Mouse (Mus musculus) ES-Bruce4 (cell line): ENCODE results near the gene Cfi. TPM values are rescaled to one million over a fixed set of nuclear protein-coding genes. Genes with fewer than 3 reads are reported as not detected.
A peak's percentile ranks its signal among the peaks of the same experiment; 100 is the strongest.

Experiments
- H3K27ac ChIP-seq: 2 replicates; pipeline ENCODE4 v1.5.1; 2012; ENCODE audit warnings: low read length, inconsistent platforms; ENCODE audit not compliant: insufficient read depth
- H3K27me3 ChIP-seq: 2 replicates; pipeline ENCODE4 v1.6.1; 2012; ENCODE audit warnings: mild to moderate bottlenecking, low read length, inconsistent platforms; ENCODE audit not compliant: control insufficient read depth, poor library complexity, insufficient read depth, severe bottlenecking
- H3K36me3 ChIP-seq: 2 replicates; pipeline ENCODE4 v1.6.1; 2012; ENCODE audit warnings: inconsistent platforms, mild to moderate bottlenecking, low read length, moderate library complexity; ENCODE audit not compliant: control insufficient read depth, poor library complexity, insufficient read depth, severe bottlenecking
- H3K4me1 ChIP-seq: one replicate; pipeline ENCODE4 v1.8.1; 2011; ENCODE audit warnings: low read length; ENCODE audit not compliant: control insufficient read depth, insufficient read depth
- H3K4me3 ChIP-seq: 2 replicates; pipeline ENCODE4 v1.5.1; 2011; ENCODE audit warnings: low read depth, mild to moderate bottlenecking, low read length
- H3K9ac ChIP-seq: 2 replicates; pipeline ENCODE4 v1.6.1; 2012; ENCODE audit warnings: low read depth, mild to moderate bottlenecking, inconsistent platforms; ENCODE audit not compliant: poor library complexity, severe bottlenecking
- H3K9me3 ChIP-seq: replicated peaks from 2 replicates; pipeline ENCODE4 v1.6.1; 2012; ENCODE audit warnings: mild to moderate bottlenecking, low read length, inconsistent platforms; ENCODE audit not compliant: control insufficient read depth, poor library complexity, insufficient read depth, severe bottlenecking
- CTCF ChIP-seq: IDR thresholded peaks from one replicate; pipeline ENCODE4 v1.8.1; 2011; ENCODE audit warnings: low read depth, low read length
- EP300 ChIP-seq: IDR thresholded peaks from 2 replicates; pipeline ENCODE4 v1.6.1; 2011; ENCODE audit warnings: low read depth, low read length; ENCODE audit not compliant: insufficient read depth
- POLR2A ChIP-seq: IDR thresholded peaks from one replicate; pipeline ENCODE4 v1.8.1; 2011; ENCODE audit warnings: low read length; ENCODE audit not compliant: insufficient read depth
- polyA plus RNA-seq: library from polyadenylated mRNA; stranded (reverse); fragments of >200 nt; gene quantifications from 2 replicates; pipeline ENCODE4 v1.2.4, GENCODE M21; 2011; ENCODE audit warnings: low read depth; ENCODE audit not compliant: missing spikeins, insufficient read depth, insufficient read length

Cfi gene
- polyA plus RNA-seq, 1 experiment: not detected

DNA sequence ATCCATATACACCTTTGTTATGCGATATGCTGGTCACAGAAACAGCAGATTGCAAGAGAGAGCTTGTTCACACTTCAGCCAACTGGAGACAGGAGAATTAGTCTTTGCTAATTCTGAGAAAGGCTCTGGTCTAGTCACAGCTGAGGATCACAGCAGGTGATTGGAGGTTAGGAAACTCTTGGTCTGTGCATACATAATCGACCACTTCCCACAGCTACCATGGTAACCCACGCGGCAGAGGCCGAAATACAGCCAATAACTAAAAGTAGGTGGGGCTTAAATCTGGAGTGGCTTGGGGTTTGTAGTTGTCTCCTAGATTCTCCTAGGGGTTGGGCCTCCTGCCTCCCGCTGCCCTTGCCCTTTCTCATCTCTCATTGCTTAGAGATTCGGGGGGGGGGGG is 2.3 kb downstream of the Cfi start:
- Histone ChIP-seq H3K4me3 (no peak overlapping the region), H3K9me3 (no peaks in the 10 kb centered on the region), H3K27ac (no peak overlapping the region), H3K36me3 (no peaks in the 10 kb centered on the region), H3K27me3 (no peaks in the 10 kb centered on the region), H3K9ac (no peak overlapping the region), H3K4me1 (no peaks in the 10 kb centered on the region)
- TF ChIP-seq CTCF: no peak
- no peak for TF ChIP-seq POLR2A
- no peak for TF ChIP-seq EP300

DNA sequence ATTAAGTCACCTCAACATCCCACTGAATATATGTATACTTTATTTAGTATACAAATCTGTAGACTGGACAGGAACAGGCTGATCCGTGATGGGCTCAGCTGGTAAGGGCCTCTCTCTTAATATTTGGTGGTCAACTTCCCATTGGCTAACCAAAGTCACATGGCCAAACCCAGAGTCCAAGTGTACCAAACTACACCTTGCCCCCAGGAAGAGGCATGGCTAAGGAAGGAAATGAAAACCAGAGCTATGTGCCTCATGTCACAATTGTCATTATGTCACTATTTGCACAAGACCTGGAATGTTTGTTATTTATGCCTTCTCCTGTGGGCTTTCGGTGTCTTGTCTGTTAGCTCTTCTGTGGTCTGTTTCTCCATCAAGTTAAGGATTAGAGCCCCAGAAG is 10.2 kb downstream of the Cfi start:
- no peak for TF ChIP-seq EP300
- TF ChIP-seq POLR2A: no peak
- TF ChIP-seq CTCF: no peak
- Histone ChIP-seq H3K36me3 (no peaks in the 10 kb centered on the region), H3K27ac (no peak overlapping the region), H3K9ac (no peak overlapping the region), H3K9me3 (no peaks in the 10 kb centered on the region), H3K4me3 (no peak overlapping the region), H3K4me1 (no peaks in the 10 kb centered on the region), H3K27me3 (no peaks in the 10 kb centered on the region)

DNA sequence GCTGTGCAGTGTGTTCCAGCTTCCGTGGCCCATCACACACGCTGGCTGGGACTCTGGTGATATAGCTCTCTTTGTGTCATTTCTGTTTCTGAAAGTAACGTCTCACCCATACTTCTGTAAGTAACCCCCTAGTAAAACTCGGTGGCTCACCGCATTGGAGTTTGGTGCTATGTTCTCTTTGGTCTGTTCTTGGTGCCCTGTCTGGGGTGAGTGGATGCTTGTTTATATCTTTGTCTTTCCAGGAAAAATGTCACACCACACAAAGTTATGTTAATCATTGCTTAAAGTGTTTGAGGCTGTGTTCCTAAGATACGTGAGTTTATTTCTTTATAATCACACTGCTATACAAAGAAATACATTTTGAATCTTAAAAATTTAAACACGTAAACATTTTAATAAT is 11.2 kb downstream of the Cfi start:
- H3K36me3 ChIP-seq: no peaks in the 10 kb centered on the region
- no peak overlapping the region for H3K9ac ChIP-seq
- H3K4me1 ChIP-seq: no peaks in the 10 kb centered on the region
- no peak overlapping the region for H3K4me3 ChIP-seq
- H3K27ac ChIP-seq: no peak overlapping the region
- TF ChIP-seq POLR2A (no peak), CTCF (no peak), EP300 (no peak)
- no peaks in the 10 kb centered on the region for H3K9me3 ChIP-seq
- no peaks in the 10 kb centered on the region for H3K27me3 ChIP-seq

DNA sequence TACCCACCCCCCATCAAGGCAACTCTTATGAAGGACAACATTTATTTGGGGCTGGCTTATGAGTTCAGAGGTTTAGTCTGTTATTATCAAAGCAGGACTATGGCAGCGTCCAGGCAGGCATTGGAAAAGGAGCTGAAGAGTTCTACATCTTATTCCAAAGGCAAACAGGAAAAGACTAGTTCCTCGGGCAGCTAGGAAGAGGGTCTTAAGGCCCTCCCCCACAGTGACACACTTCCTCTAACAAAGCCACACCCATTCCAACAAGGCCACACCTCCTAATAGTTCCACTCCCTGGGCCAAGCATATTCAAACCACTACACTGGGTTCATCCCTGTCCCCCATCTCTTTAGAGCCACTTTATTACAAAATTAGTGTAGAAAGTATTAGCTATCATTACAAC is 26.9 kb downstream of the Cfi start:
- no peak overlapping the region for H3K27ac ChIP-seq

DNA sequence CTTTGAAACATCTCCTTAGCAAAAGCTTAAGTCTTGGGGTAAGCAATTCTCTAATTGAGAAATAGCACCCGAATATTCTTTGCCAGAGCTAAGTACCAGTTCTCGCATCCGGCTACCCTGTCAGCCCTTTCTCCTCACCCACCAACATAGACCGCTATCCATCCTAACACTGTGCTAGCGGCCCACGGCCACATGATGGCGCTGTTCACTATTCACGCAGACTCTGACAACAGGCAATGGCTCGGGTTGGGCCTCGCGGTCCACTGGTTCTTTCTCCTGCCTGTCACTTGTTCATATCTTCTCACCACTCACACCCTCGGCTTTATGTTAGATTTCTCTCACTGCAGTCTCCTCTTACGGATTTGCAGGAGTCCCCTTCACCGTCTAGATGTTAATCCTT is 28.0 kb downstream of the Cfi start:
- Histone ChIP-seq H3K27me3 (no peaks in the 10 kb centered on the region), H3K9ac (no peak overlapping the region), H3K36me3 (no peaks in the 10 kb centered on the region), H3K27ac (no peak overlapping the region), H3K4me3 (no peak overlapping the region), H3K9me3 (no peaks in the 10 kb centered on the region), H3K4me1 (no peaks in the 10 kb centered on the region)
- TF ChIP-seq CTCF (peak; percentile 98), EP300 (no peak), POLR2A (no peak)

More for the DNA sequence above, 26.9 kb downstream of the Cfi start:
- Histone ChIP-seq H3K4me1 (no peaks in the 10 kb centered on the region), H3K9ac (no peak overlapping the region), H3K27me3 (no peaks in the 10 kb centered on the region), H3K9me3 (no peaks in the 10 kb centered on the region), H3K4me3 (no peak overlapping the region), H3K36me3 (no peaks in the 10 kb centered on the region)
- no peak for TF ChIP-seq CTCF

DNA sequence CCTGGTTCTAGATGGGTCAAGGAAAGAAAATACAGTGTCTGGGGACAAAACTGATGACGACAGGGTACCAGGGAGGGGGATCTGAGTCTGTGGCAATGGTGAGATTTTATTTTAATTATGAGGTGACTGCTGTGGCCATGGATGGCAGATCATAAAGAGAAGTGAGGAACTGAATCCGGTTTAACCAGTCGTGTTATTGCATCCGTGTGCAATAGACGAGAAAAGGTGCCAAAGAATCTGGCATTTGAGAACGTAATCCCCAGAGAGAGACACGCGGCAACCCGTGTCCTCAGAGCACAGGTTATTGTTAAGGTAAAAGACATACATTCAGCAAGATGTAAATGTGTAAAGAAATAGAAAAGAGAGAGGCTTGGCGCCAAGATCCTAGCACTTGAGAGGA is 41.6 kb downstream of the Cfi start:
- no peaks in the 10 kb centered on the region for H3K27me3 ChIP-seq
- TF ChIP-seq POLR2A (no peak), CTCF (no peak), EP300 (no peak)
- H3K9ac ChIP-seq: no peak overlapping the region
- H3K9me3 ChIP-seq: 0 out of 2 replicates have a peak, but pooled peaks cover 2% of the 10 kb centered on the region
- H3K36me3 ChIP-seq: no peaks in the 10 kb centered on the region
- no peak overlapping the region for H3K4me3 ChIP-seq
- H3K27ac ChIP-seq: no peak overlapping the region
- H3K4me1 ChIP-seq: no peaks in the 10 kb centered on the region

DNA sequence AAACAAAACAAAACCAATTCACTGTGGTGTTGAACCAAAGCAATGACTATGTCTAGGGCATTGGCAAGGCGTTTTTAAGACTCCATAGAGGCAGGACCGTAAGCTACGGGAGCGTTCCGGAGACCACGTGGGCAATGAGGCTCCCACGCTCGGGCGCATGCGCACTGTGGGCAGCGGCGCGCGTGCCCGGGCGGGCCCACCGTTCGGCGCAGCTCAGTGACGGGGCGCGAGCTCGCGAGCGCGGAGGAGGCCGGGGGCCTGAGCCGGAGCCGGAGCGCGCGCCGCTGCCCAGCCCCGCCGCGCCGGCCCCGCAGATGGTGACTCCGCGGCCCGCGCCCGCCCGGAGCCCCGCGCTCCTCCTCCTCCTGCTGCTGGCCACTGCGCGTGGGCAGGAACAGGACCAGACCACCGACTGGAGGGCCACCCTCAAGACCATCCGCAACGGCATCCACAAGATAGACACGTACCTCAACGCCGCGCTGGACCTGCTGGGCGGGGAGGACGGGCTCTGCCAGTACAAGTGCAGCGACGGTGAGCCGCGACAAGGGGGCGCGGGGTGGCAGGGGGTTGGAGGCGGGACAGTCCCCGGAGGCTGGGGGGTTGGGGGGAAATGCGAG is 42.8 kb downstream of the Cfi start, which contains the start of gene Pla2g12a:
Pla2g12a (plus strand) TSS at position 202 of the 617 bp plus-strand sequence.
- Histone ChIP-seq H3K27ac (no peak within 1 kb of the TSS), H3K9me3 (0 out of 2 replicates have a peak, but pooled peaks cover 2% of the 10 kb centered on the region), H3K4me1 (no peaks in the 10 kb centered on the region), H3K36me3 (no peaks in the 10 kb centered on the region), H3K9ac (peak within 1 kb of the TSS; percentile 84), H3K27me3 (no peaks in the 10 kb centered on the region), H3K4me3 (peak within 1 kb of the TSS; percentile 95)
- TF ChIP-seq EP300 (no peak), POLR2A (no peak), CTCF (no peak)
